Mouse (Mus musculus) embryonic facial prominence, embryonic 13.5 days (tissue): ENCODE results near the gene Gm11114. TPM values are rescaled to one million over a fixed set of nuclear protein-coding genes. Genes with fewer than 3 reads are reported as not detected.

Source experiments
- polyA plus RNA-seq: library from polyadenylated mRNA; unstranded; fragments of >200 nt; fragmentation: Nextera tagmentation; extraction: Ambion mirVana; gene quantifications from 2 replicates; pipeline ENCODE4 v1.2.1, GENCODE M21; 2015

Gene Gm11114
- polyA plus RNA-seq, 1 experiment from 2014 or later = not detected

Other genes starting within 250 kb of the Gm11114 start
- 9.4 and 10.5 TPM in 2 replicates for gene Tent5a, start 14.6 kb downstream of the Gm11114 start, polyA plus RNA-seq